Mouse (Mus musculus) embryonic facial prominence, embryonic 12.5 days (tissue): Measurements from ENCODE around the gene Kdm8. TPM values are rescaled to one million over a fixed set of nuclear protein-coding genes. Genes with fewer than 3 reads are reported as not detected.
A peak's percentile ranks its signal among the peaks of the same experiment; 100 is the strongest.

Experiments
- ATAC-seq: fragments of 200-750 bp; cut with Nextera tagmentation; 2 replicates; pipeline ENCODE4 v1.8.0; 2017; ENCODE audit not compliant: insufficient number of reproducible peaks, insufficient read depth, low FRiP score, low TSS enrichment
- H3K27ac ChIP-seq: fragments of 300-500 bp; sonication (generic); 2 replicates; pipeline ENCODE4 v1.5.1; 2016; ENCODE audit warnings: mild to moderate bottlenecking
- H3K27me3 ChIP-seq: fragments of 300-500 bp; sonication (generic); 2 replicates; pipeline ENCODE4 v1.6.1; 2016; ENCODE audit warnings: mild to moderate bottlenecking, moderate library complexity
- H3K36me3 ChIP-seq: fragments of 300-500 bp; sonication (generic); 2 replicates; pipeline ENCODE4 v1.6.1; 2016; ENCODE audit warnings: mild to moderate bottlenecking
- H3K4me1 ChIP-seq: fragments of 300-500 bp; sonication (generic); 2 replicates; pipeline ENCODE4 v1.6.1; 2016
- H3K4me2 ChIP-seq: fragments of 300-500 bp; sonication (generic); replicated peaks from 2 replicates; pipeline ENCODE4 v1.6.1; 2016; ENCODE audit warnings: mild to moderate bottlenecking, moderate library complexity
- H3K4me3 ChIP-seq: fragments of 300-500 bp; sonication (generic); 2 replicates; pipeline ENCODE4 v1.5.1; 2016; ENCODE audit warnings: mild to moderate bottlenecking
- H3K9ac ChIP-seq: fragments of 300-500 bp; sonication (generic); 2 replicates; pipeline ENCODE4 v1.6.1; 2016; ENCODE audit warnings: mild to moderate bottlenecking, moderate library complexity
- H3K9me3 ChIP-seq: fragments of 300-500 bp; sonication (generic); 2 replicates; pipeline ENCODE4 v1.6.1; 2016; ENCODE audit warnings: mild to moderate bottlenecking, moderate library complexity
- WGBS: fragments of 180-500 bp; shearing (Covaris S2); methylation state at CpG from one replicate; pipeline ENCODE4 v1.1.7; 2016; 5-methylcytosine and 5-hydroxymethylcytosine counted together
- polyA plus RNA-seq: library from polyadenylated mRNA; unstranded; fragments of >200 nt; fragmentation: Nextera tagmentation; extraction: Ambion mirVana; gene quantifications from 2 replicates; pipeline ENCODE4 v1.2.1, GENCODE M21; 2016

The Kdm8 gene
- polyA plus RNA-seq, result 11.8 and 12.1 TPM in 2 replicates

DNA sequence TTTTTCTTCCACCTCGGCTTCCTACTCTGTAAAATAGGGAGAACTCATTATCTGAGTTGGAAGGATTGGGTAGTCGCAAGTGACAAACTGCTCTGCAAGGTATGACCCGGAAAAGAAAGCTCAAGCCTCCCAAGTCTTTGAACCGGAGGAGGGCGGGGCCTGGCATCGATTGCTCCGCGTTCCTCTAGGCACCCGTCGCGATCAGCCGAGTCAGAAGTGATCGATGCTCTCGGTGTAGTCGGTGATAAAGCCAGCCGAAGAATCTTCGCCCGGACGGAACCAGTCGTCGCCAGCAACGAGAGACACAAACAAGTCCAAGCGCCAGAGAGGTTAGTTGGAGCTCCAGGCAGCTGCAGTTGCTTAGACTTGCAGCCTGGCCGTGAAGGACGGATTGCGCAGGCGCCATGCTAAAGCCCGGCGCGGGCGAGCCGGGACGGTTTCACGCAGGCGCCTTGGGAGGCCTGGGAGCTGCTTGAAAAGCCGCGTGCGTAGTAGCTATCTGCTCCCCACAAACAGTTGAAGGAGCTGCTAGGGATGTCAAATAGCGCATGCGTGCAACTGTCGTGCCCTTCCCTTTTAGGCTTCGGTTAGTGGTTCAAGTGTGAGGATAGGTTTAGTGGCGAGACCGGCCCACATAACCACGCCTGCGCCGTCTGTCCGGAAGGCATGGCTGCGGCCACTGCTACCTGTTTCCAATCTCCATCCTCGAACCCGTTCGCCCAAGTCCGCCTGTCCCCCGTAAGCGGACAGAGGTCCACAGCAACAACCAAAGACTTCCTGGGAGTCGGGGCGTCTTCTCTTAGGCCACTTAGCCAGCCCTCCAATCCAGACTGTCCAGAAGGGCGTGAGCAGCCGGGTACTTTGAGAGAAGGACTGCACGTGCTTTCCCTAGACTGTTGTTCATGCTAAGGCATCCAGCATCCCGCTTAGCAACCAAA lies at the start of gene Kdm8:
Gene Kdm8 (plus strand): TSS at position 213 of the 938 bp plus-strand sequence.
- 4% methylated on average over 61 of the region's 61 CpGs for WGBS
- H3K27ac ChIP-seq, result peak within 1 kb of the TSS; percentile 97
- H3K4me2 ChIP-seq, result peak within 1 kb of the TSS; percentile 55
- peak; percentile 93 for ATAC-seq
- H3K4me3 ChIP-seq, result peak within 1 kb of the TSS; percentile 59
- H3K36me3 ChIP-seq, result no peaks in the 10 kb centered on the region
- H3K4me1 ChIP-seq, result peaks cover 10% of the 10 kb centered on the region; the same call in 1 of the 2 replicates
- H3K9ac ChIP-seq, result peak within 1 kb of the TSS; percentile 67
- no peaks in the 10 kb centered on the region for H3K9me3 ChIP-seq
- H3K27me3 ChIP-seq, result no peaks in the 10 kb centered on the region

DNA sequence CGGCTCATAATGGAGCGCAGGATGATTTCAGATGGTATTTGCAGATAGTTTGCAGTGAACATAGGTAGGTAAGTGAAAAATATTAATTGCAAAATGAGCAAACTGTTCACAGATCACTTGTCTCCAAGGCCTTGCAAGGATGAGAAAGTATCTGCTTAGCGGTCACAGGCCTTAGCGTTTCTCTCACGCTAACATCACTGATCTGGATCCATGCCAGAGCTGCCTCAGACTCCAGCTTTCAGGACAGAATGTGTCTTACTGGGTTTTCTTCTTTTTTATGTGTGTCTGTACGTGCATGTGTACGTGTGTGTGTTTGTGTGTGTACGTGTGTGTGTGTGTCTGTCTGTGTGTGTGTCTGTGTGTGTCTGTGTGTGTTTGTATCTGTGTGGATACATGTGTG lies 46.4 kb upstream of the Kdm8 start:
- no peaks in the 10 kb centered on the region for H3K9me3 ChIP-seq
- H3K4me2 ChIP-seq, result no peak overlapping the region
- WGBS, result 87% methylated on average over 8 of the region's 8 CpGs
- no peak for ATAC-seq
- H3K9ac ChIP-seq, result no peak overlapping the region
- no peaks in the 10 kb centered on the region for H3K4me1 ChIP-seq
- H3K36me3 ChIP-seq, result no peaks in the 10 kb centered on the region
- H3K4me3 ChIP-seq, result no peak overlapping the region
- no peak overlapping the region for H3K27ac ChIP-seq
- H3K27me3 ChIP-seq, result no peaks in the 10 kb centered on the region

DNA sequence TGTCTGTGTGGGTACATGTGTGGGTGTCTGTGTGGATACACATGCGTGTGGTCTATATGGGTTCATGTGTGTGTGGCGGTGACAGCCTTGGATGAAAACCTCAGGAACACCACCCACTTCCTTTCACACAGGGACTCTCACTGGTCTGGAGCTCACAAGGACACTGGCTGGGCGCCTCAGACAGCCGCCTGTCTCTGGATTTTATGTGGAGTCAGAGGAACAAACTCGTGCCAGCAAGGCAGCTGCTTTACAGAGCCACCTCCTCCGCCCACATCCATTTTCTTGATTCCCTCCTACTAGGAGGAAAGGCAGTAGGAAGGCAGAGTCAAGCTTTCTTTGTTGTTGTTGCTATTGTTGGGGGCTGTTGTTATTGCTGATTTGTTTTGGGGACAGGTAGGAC lies 45.8 kb upstream of the Kdm8 start:
- no peak overlapping the region for H3K4me2 ChIP-seq
- H3K9me3 ChIP-seq, result no peaks in the 10 kb centered on the region
- H3K4me3 ChIP-seq, result no peak overlapping the region
- H3K36me3 ChIP-seq, result no peaks in the 10 kb centered on the region
- no peaks in the 10 kb centered on the region for H3K27me3 ChIP-seq
- WGBS, result 65% methylated on average over 6 of the region's 6 CpGs
- H3K9ac ChIP-seq, result no peak overlapping the region
- H3K4me1 ChIP-seq, result no peaks in the 10 kb centered on the region
- ATAC-seq, result no peak
- H3K27ac ChIP-seq, result no peak overlapping the region

DNA sequence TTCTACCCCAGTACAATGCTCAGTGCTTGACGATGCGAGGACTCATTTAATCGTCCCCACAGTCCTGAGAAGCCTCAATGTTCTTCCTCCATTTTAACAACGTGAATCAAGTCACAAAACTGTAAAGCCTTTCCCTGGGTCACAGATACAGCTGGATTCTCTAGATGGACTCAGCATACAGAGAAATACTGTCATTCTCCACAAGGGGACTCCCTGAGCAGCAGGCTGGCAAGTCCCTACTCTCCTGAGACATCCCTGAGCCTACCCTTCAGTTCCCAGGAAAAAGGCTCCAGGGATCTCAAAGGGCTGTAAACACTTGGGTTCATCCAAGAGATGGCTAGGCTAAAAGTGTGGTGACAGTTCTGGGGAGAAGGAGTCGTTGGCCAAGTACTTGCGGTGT lies 37.3 kb upstream of the Kdm8 start:
- H3K9ac ChIP-seq, result no peak overlapping the region
- no peak overlapping the region for H3K4me3 ChIP-seq
- H3K27ac ChIP-seq, result no peak overlapping the region
- ATAC-seq, result no peak
- H3K9me3 ChIP-seq, result no peaks in the 10 kb centered on the region
- H3K4me2 ChIP-seq, result no peak overlapping the region
- 77% methylated on average over 6 of the region's 6 CpGs for WGBS
- H3K27me3 ChIP-seq, result no peaks in the 10 kb centered on the region
- H3K36me3 ChIP-seq, result no peaks in the 10 kb centered on the region
- H3K4me1 ChIP-seq, result no peaks in the 10 kb centered on the region

DNA sequence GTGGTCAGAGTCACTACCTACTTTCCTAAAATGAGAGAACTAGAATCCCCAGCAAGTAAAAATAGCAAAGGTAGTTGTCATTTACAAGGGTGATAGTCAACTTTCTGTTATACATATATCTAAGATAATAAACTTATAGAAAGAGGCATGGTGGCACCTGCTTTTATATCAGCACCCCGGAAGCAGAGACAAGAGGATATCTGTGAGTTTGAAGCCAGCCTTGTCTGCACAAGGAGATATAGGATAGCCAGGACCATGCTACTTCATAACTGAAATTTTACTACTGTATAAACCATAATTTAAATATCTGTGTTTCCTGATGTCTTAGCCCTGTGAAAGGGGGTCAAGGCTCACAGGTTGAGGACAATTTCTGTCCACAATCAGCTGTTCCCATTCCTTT lies 29.4 kb upstream of the Kdm8 start:
- Histone ChIP-seq H3K4me2 (no peak overlapping the region), H3K4me1 (no peaks in the 10 kb centered on the region), H3K4me3 (no peak overlapping the region), H3K9ac (no peak overlapping the region), H3K36me3 (no peaks in the 10 kb centered on the region), H3K27me3 (no peaks in the 10 kb centered on the region), H3K9me3 (no peaks in the 10 kb centered on the region), H3K27ac (no peak overlapping the region)
- WGBS, result 94% methylated on average over 1 of the region's 1 CpGs
- ATAC-seq, result no peak

DNA sequence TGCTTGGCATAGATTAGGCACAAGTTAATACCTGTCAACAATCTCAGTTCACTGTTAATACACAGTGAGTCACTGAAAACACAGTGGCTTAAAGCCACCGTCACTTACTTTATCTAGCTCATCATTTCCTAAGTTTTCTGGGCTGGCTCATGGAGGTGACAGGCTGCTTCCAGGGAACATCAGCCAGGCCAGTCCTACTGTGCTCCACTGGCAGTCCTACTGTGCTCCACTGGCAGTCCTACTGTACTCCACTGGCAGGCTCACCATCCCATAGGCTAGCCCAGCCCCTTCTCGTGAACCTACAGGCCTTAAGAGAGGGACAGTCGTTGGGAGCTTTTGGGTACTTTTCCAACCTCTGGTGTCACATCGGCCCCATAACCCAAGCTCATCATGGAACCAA lies 28.7 kb upstream of the Kdm8 start:
- no peaks in the 10 kb centered on the region for H3K27me3 ChIP-seq
- no peak for ATAC-seq
- H3K9me3 ChIP-seq, result no peaks in the 10 kb centered on the region
- H3K4me3 ChIP-seq, result no peak overlapping the region
- H3K36me3 ChIP-seq, result no peaks in the 10 kb centered on the region
- no peaks in the 10 kb centered on the region for H3K4me1 ChIP-seq
- H3K27ac ChIP-seq, result no peak overlapping the region
- H3K4me2 ChIP-seq, result no peak overlapping the region
- no peak overlapping the region for H3K9ac ChIP-seq
- 89% methylated on average over 4 of the region's 4 CpGs for WGBS

DNA sequence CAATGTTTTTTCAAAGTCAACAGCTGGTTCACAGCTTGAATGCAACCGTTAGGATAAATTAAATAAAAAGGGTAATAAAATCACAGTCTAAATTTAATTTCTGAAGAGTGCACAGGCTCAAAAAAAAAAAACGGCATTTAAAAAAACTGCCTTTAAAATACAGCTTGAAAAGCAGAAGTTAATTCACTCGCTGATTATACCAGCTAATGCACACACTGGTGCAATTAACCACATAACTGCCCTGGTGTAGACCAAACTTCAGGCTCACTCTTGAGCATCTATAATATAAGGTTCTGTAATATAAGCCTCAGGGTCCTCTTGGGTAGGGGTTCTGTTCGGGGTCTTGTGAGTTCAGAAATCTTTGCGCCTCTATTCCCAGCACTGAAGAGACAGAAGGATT lies 27.7 kb upstream of the Kdm8 start:
- Histone ChIP-seq H3K9ac (no peak overlapping the region), H3K4me1 (no peaks in the 10 kb centered on the region), H3K27me3 (no peaks in the 10 kb centered on the region), H3K9me3 (no peaks in the 10 kb centered on the region), H3K36me3 (no peaks in the 10 kb centered on the region), H3K4me2 (no peak overlapping the region), H3K27ac (no peak overlapping the region), H3K4me3 (no peak overlapping the region)
- WGBS, result 76% methylated on average over 5 of the region's 5 CpGs
- no peak for ATAC-seq

DNA sequence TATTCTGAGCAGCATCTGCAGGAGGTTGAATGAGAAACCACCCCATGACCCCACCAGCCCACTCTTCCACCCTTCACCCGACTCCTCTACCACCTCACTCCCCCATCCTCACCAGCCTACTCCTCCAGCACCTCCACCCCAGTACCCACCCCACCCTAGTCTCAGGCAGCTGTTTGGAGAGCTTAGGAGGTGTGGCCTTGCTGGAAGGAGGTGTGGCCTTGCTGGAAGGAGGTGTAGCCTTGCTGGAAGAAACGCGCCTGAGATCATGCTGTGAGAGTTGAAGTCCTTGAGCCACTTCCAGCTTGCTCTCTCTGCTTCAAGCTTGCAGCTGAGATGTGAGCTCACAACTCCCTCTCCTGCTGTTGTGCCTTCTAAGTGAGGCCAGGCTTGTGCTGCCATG lies 26.1 kb upstream of the Kdm8 start:
- Histone ChIP-seq H3K27me3 (no peaks in the 10 kb centered on the region), H3K4me2 (no peak overlapping the region), H3K9me3 (no peaks in the 10 kb centered on the region), H3K4me3 (no peak overlapping the region), H3K27ac (no peak overlapping the region), H3K9ac (no peak overlapping the region), H3K36me3 (no peaks in the 10 kb centered on the region), H3K4me1 (no peaks in the 10 kb centered on the region)
- no peak for ATAC-seq
- WGBS, result 36% methylated on average over 3 of the region's 3 CpGs

DNA sequence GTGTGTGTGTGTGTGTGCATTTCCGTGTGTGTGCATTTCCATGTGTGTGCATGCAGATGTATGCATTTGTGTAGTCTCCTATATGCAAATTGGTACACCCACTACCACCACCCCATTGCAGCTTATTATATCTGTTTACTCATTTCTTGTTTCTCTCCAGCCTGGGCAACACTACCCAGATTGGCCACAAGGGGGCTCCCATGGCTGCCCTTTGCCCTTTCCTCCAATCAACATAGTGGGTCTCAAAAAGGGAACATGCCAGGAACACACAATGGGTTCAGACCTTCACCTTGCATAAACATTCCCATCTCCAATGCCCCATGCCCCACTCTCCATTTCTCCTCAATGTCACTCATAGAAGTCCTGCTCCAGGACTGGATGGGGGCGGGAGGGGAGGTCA lies 24.3 kb upstream of the Kdm8 start:
- ATAC-seq, result no peak
- Histone ChIP-seq H3K27me3 (no peaks in the 10 kb centered on the region), H3K4me3 (no peak overlapping the region), H3K9ac (no peak overlapping the region), H3K36me3 (no peaks in the 10 kb centered on the region), H3K9me3 (no peaks in the 10 kb centered on the region), H3K27ac (no peak overlapping the region), H3K4me2 (no peak overlapping the region), H3K4me1 (no peaks in the 10 kb centered on the region)
- WGBS, result 66% methylated on average over 2 of the region's 2 CpGs

DNA sequence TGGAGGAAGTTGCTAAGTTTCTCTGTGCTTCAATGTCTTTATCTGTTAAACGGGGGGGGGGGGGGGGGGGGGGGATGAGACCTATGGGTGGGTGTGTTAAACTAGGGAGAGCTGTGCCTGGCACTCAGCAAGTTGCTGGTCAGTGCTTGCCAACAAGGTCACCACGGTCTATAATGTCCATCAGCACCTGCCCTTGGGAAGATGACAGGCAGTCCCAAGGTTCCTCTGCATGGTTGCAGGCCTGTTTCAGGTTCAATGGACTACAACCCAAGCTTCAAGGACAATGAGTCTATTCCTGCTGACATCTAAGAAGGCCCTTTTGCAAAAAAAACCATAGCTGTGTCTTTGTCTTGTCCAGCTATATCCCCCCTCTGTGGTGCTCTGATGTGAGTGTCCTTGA lies 22.6 kb upstream of the Kdm8 start:
- Histone ChIP-seq H3K36me3 (no peaks in the 10 kb centered on the region), H3K9ac (no peak overlapping the region), H3K27ac (no peak overlapping the region), H3K4me1 (no peaks in the 10 kb centered on the region), H3K27me3 (no peaks in the 10 kb centered on the region), H3K4me3 (no peak overlapping the region), H3K9me3 (no peaks in the 10 kb centered on the region), H3K4me2 (no peak overlapping the region)
- no peak for ATAC-seq
- 48% methylated on average over 2 of the region's 2 CpGs for WGBS

DNA sequence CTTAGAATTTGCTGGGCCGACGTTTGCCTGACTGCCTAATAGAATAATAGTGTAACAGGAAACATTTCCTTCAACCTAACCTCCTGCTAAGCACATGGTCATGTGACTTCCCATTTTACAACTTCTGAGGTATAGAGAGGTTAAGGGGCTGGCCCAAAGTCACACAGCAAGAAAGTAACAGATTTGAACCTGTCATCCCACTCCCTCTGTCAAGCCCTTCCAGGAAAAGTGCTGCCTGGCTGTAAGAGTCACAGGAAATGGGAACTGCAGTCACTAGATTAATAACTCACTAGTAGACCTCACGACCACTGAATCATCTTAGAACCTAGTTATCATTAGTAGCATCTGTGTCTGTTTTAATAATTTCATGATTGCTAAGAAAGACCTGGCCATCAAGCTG lies 21.4 kb upstream of the Kdm8 start:
- 66% methylated on average over 3 of the region's 3 CpGs for WGBS
- no peaks in the 10 kb centered on the region for H3K9me3 ChIP-seq
- no peak for ATAC-seq
- no peaks in the 10 kb centered on the region for H3K27me3 ChIP-seq
- no peaks in the 10 kb centered on the region for H3K36me3 ChIP-seq
- no peak overlapping the region for H3K9ac ChIP-seq
- no peaks in the 10 kb centered on the region for H3K4me1 ChIP-seq
- no peak overlapping the region for H3K4me3 ChIP-seq
- no peak overlapping the region for H3K4me2 ChIP-seq
- no peak overlapping the region for H3K27ac ChIP-seq

DNA sequence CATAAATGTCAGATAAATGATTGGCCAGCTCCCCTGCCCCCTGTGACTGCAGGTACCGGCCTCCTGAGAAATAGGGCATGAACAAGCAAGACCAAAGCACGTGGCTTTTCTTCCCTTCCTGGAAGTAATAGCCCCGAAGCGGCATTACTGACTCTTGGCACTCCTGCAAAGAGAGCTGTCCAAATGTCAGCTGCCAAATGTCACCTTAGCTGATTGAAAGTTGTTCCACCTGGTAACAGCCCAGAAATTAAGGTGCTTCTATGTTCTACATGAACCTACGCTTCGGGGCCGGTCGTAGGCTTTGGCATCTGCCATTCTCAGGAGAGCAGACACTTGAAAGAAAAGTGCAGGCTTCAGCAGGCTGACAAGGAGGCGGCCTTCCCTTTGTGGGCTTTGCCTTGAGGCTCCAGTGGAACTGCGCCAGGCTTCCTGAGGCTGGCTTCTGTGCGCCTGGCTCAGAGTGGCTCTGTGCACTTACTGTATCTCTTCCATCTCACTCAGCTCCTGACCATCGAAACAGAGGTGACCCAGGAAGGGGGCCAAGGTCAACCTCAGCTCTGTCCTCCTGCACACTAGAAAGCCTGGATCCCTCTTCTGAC lies 16.9 kb upstream of the Kdm8 start:
- no peaks in the 10 kb centered on the region for H3K27me3 ChIP-seq
- no peak overlapping the region for H3K27ac ChIP-seq
- no peak for ATAC-seq
- no peaks in the 10 kb centered on the region for H3K4me1 ChIP-seq
- no peaks in the 10 kb centered on the region for H3K36me3 ChIP-seq
- no peaks in the 10 kb centered on the region for H3K9me3 ChIP-seq
- 75% methylated on average over 12 of the region's 12 CpGs for WGBS
- H3K9ac ChIP-seq, result no peak overlapping the region
- H3K4me3 ChIP-seq, result no peak overlapping the region
- H3K4me2 ChIP-seq, result no peak overlapping the region
